Mouse (Mus musculus) neutrophil, adult 59 days (primary cell): Measurements from ENCODE around the gene Syngr3. TPM values are rescaled to one million over a fixed set of nuclear protein-coding genes. Genes with fewer than 3 reads are reported as not detected.

Source experiments
- total RNA-seq, 2 experiments: library from RNA; stranded (reverse); gene quantifications; 1 replicate in 1 of 2; 2 replicates in 1 of 2; pipeline ENCODE4 v1.2.4; 2023

Gene Syngr3
- total RNA-seq: not detected

GRCm38 (mm10) chr17:24689251-24690081 lies at the start of gene Syngr3:
Gene Syngr3 (minus strand): TSS chr17:24689955.

GRCm38 (mm10) chr17:24736330-24737051 lies 46.7 kb upstream of the Syngr3 start, which contains the start of gene Msrb1:
Gene Msrb1 (plus strand): TSS chr17:24736642.

GRCm38 (mm10) chr17:24727618-24728017 lies 37.9 kb upstream of the Syngr3 start, which contains the start of gene Rpl3l:
Gene Rpl3l (plus strand): TSS chr17:24727820.

GRCm38 (mm10) chr17:24724184-24724583 lies 34.4 kb upstream of the Syngr3 start, which contains the start of gene Ndufb10:
Gene Ndufb10 (minus strand): TSS chr17:24724478.

GRCm38 (mm10) chr17:24717943-24718342 lies 28.2 kb upstream of the Syngr3 start, which contains the start of the genes Rnf151 and Rps2:
Gene Rnf151 (minus strand): TSS chr17:24718063.
Gene Rps2 (plus strand): TSS chr17:24718116.

GRCm38 (mm10) chr17:24706982-24707800 lies 17.4 kb upstream of the Syngr3 start, which contains the start of gene Tbl3:
Gene Tbl3 (minus strand): TSS chr17:24707660.

GRCm38 (mm10) chr17:24696011-24696697 lies 6.4 kb upstream of the Syngr3 start, which contains the start of the genes Gfer and Noxo1:
Gene Gfer (minus strand): TSS chr17:24696156.
Gene Noxo1 (plus strand): TSS chr17:24696234.

GRCm38 (mm10) chr17:24669545-24670245 lies 20.1 kb downstream of the Syngr3 start, which contains the start of gene Zfp598:
Gene Zfp598 (plus strand): TSS chr17:24669687.

GRCm38 (mm10) chr17:24658017-24658758 lies 31.6 kb downstream of the Syngr3 start, which contains the start of gene Npw:
Gene Npw (minus strand): TSS chr17:24658457.

GRCm38 (mm10) chr17:24650070-24650616 lies 39.6 kb downstream of the Syngr3 start, which contains the start of gene Slc9a3r2:
Gene Slc9a3r2 (minus strand): TSS chr17:24650327.

Other genes starting within 250 kb of the Syngr3 start
- gene Dnase1l2, start 246.8 kb downstream of the Syngr3 start, total RNA-seq: 1 to 10 TPM; 2.0 to 2.3 TPM
- 10 to 100 TPM; 31.8 to 42.2 TPM for gene E4f1, start 219.6 kb downstream of the Syngr3 start, total RNA-seq
- gene Pgp, start 219.6 kb downstream of the Syngr3 start, total RNA-seq: 10 to 100 TPM; 24.7 to 26.6 TPM
- not detected for gene Bricd5, start 216.1 kb downstream of the Syngr3 start, total RNA-seq
- 10 to 100 TPM; 42.8 to 46.1 TPM for gene Mlst8, start 210.9 kb downstream of the Syngr3 start, total RNA-seq
- not detected for gene Caskin1, start 201.4 kb downstream of the Syngr3 start, total RNA-seq
- gene Traf7, start 162.0 kb downstream of the Syngr3 start, total RNA-seq: 100 to 1,000 TPM; 132 to 134 TPM
- gene Rab26, start 155.7 kb downstream of the Syngr3 start, total RNA-seq: 1 to 10 TPM in 1 of 2 experiments, under 1 TPM in 1; 0.95 to 1.1 TPM
- 10 to 100 TPM; 16.1 to 22.7 TPM for gene Pkd1, start 140.1 kb downstream of the Syngr3 start, total RNA-seq
- gene Tsc2, start 57.3 kb downstream of the Syngr3 start, total RNA-seq: 10 to 100 TPM; 54.4 to 55.6 TPM
- 1 to 10 TPM; 1.3 to 2.5 TPM for gene Nthl1, start 57.3 kb downstream of the Syngr3 start, total RNA-seq
- 1 to 10 TPM; 2.1 to 3.1 TPM for gene Slc9a3r2, start 39.6 kb downstream of the Syngr3 start, total RNA-seq
- gene Npw, start 31.5 kb downstream of the Syngr3 start, total RNA-seq: not detected
- 10 to 100 TPM; 27.1 to 28.0 TPM for gene Zfp598, start 20.3 kb downstream of the Syngr3 start, total RNA-seq
- gene Gfer, start 6.2 kb upstream of the Syngr3 start, total RNA-seq: 1 to 10 TPM; 7.6 to 9.4 TPM
- gene Noxo1, start 6.3 kb upstream of the Syngr3 start, total RNA-seq: 1 to 10 TPM; 1.2 to 1.5 TPM
- gene Tbl3, start 17.7 kb upstream of the Syngr3 start, total RNA-seq: 10 to 100 TPM; 16.4 to 16.5 TPM
- gene Rnf151, start 28.1 kb upstream of the Syngr3 start, total RNA-seq: not detected
- gene Rps2, start 28.2 kb upstream of the Syngr3 start, total RNA-seq: 100 to 1,000 TPM; 535 to 536 TPM
- 10 to 100 TPM; 65.0 to 72.7 TPM for gene Ndufb10, start 34.5 kb upstream of the Syngr3 start, total RNA-seq
- 1 to 10 TPM; 1.9 to 2.1 TPM for gene Rpl3l, start 37.9 kb upstream of the Syngr3 start, total RNA-seq
- gene Msrb1, start 46.7 kb upstream of the Syngr3 start, total RNA-seq: 1,000 to 10,000 TPM; 1,180 to 1,230 TPM
- not detected for gene Hs3st6, start 63.0 kb upstream of the Syngr3 start, total RNA-seq
- gene Meiob, start 114.3 kb upstream of the Syngr3 start, total RNA-seq: not detected
- gene Hagh, start 150.2 kb upstream of the Syngr3 start, total RNA-seq: 10 to 100 TPM; 46.5 to 47.8 TPM
- gene Fahd1, start 160.4 kb upstream of the Syngr3 start, total RNA-seq: 1 to 10 TPM; 3.7 to 4.0 TPM
- gene Igfals, start 176.0 kb upstream of the Syngr3 start, total RNA-seq: under 1 TPM; 0.18 to 0.75 TPM
- 10 to 100 TPM; 39.3 to 50.6 TPM for gene Nubp2, start 196.4 kb upstream of the Syngr3 start, total RNA-seq
- gene Spsb3, start 196.7 kb upstream of the Syngr3 start, total RNA-seq: 10 to 100 TPM; 24.0 to 27.7 TPM
- 10 to 100 TPM; 12.1 to 16.3 TPM for gene Eme2, start 205.1 kb upstream of the Syngr3 start, total RNA-seq
- gene Mrps34, start 205.2 kb upstream of the Syngr3 start, total RNA-seq: 10 to 100 TPM; 19.0 to 21.1 TPM
- 10 to 100 TPM; 19.8 to 20.9 TPM for gene Nme3, start 206.5 kb upstream of the Syngr3 start, total RNA-seq
- gene Mapk8ip3, start 247.0 kb upstream of the Syngr3 start, total RNA-seq: 10 to 100 TPM; 64.6 to 76.0 TPM